Mouse (Mus musculus): ENCODE results near the gene Csde1. TPM values are rescaled to one million over a fixed set of nuclear protein-coding genes. Genes with fewer than 3 reads are reported as not detected.

The Csde1 gene
- polyA plus RNA-seq, 1 experiment from 2014 or later = 569 TPM

DNA sequence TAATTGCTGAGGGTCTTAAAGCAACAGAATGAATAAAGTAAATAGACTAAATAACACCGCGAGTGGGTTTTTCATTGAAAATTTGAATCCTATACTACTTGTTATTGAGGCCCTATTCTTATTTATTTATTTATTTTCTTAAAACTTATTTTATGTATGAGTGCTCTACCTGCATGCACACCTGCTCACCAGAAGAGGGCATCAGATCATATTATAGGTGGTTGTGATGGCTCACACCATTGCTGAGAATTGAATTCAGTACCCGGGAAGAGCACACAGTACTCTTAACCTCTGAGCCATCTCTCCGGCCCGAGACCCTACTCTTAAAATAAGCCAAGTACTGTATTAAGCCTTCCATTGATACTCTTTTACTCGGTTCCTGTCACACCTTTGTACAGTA is 79.4 kb downstream of the Csde1 start:
- no peak for DNase-seq (ENCODE audit: low spot score)
- H3K4me3 ChIP-seq (ENCODE audit: low read depth, low read length) = no peak overlapping the region
- H3K36me3 ChIP-seq (ENCODE audit: control insufficient read depth, insufficient read depth, low read length) = no peaks in the 10 kb centered on the region
- H3K27me3 ChIP-seq (ENCODE audit: control insufficient read depth, insufficient read depth, low read length) = peaks cover 11% of the 10 kb centered on the region
- ATAC-seq (ENCODE audit: low FRiP score) = no peak
- no peak overlapping the region for H3K27ac ChIP-seq (ENCODE audit: low read depth, low read length)
- H3K9me3 ChIP-seq (ENCODE audit: control insufficient read depth, low read length) = no peaks in the 10 kb centered on the region
- no peak overlapping the region for H3K4me2 ChIP-seq (replicated peaks; ENCODE audit: low read depth, low read length)
- H3K4me1 ChIP-seq (replicated peaks; ENCODE audit: control insufficient read depth, insufficient read depth, low read length) = no peaks in the 10 kb centered on the region
- WGBS = 79% methylated on average over 6 of the region's 6 CpGs
- no peak overlapping the region for H3K9ac ChIP-seq (ENCODE audit: low read depth, low read length)

DNA sequence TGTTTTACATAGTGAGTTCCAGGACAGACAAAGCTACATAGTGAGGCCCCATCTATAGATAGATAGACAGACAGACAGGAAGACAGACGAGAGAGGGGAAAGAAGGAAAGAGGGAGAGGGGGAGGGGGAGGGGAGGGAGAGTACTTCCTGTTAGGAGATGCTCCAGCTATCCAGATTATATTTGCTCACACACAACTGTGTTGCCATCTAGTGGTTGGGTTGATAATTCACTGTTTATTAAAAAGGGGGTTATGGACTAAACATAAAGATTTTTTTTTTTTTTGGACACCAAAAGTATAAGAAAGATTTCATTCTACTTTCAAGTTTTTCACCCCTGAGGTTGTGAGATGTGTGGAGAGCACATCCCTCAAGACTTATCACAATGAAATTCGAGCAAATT is 80.5 kb downstream of the Csde1 start:
- H3K9me3 ChIP-seq (ENCODE audit: control insufficient read depth, low read length) = no peaks in the 10 kb centered on the region
- WGBS = 69% methylated on average over 2 of the region's 2 CpGs

DNA sequence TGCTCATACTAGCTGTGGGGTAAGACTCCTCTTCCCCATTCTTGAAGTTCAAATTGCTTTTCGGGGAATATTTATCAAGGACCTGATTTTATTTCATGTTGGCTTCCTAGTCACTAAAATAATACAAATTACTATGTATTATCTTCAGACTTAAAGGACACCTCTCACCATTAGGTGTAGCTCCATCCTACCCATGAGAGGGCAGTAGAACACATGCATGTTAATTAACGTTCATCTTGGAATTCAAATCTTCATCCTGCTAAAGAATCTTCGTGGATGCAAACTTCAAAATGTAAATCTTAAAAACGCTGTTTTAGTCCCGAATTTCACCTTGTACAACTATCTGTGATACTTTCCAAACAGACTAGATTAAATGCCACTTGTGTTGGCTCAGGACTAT is 81.0 kb downstream of the Csde1 start:
- no peaks in the 10 kb centered on the region for H3K4me1 ChIP-seq (replicated peaks; ENCODE audit: control insufficient read depth, insufficient read depth, low read length)
- no peak overlapping the region for H3K27ac ChIP-seq (ENCODE audit: low read depth, low read length)
- H3K4me3 ChIP-seq (ENCODE audit: low read depth, low read length) = no peak overlapping the region
- H3K27me3 ChIP-seq (ENCODE audit: control insufficient read depth, insufficient read depth, low read length) = peaks cover 11% of the 10 kb centered on the region
- no peaks in the 10 kb centered on the region for H3K36me3 ChIP-seq (ENCODE audit: control insufficient read depth, insufficient read depth, low read length)
- no peaks in the 10 kb centered on the region for H3K9me3 ChIP-seq (ENCODE audit: control insufficient read depth, low read length)
- ATAC-seq (ENCODE audit: low FRiP score) (no peak), DNase-seq (ENCODE audit: low spot score) (no peak)
- H3K9ac ChIP-seq (ENCODE audit: low read depth, low read length) = no peak overlapping the region
- H3K4me2 ChIP-seq (replicated peaks; ENCODE audit: low read depth, low read length) = no peak overlapping the region
- 68% methylated on average over 5 of the region's 5 CpGs for WGBS

More for the DNA sequence above, 80.5 kb downstream of the Csde1 start:
- Histone ChIP-seq H3K4me1 (replicated peaks; ENCODE audit: control insufficient read depth, insufficient read depth, low read length) (no peaks in the 10 kb centered on the region), H3K4me3 (ENCODE audit: low read depth, low read length) (no peak overlapping the region), H3K4me2 (replicated peaks; ENCODE audit: low read depth, low read length) (no peak overlapping the region), H3K36me3 (ENCODE audit: control insufficient read depth, insufficient read depth, low read length) (no peaks in the 10 kb centered on the region), H3K9ac (ENCODE audit: low read depth, low read length) (no peak overlapping the region), H3K27me3 (ENCODE audit: control insufficient read depth, insufficient read depth, low read length) (peaks cover 11% of the 10 kb centered on the region), H3K27ac (ENCODE audit: low read depth, low read length) (no peak overlapping the region)
- DNase-seq (ENCODE audit: low spot score) = no peak
- no peak for ATAC-seq (ENCODE audit: low FRiP score)

DNA sequence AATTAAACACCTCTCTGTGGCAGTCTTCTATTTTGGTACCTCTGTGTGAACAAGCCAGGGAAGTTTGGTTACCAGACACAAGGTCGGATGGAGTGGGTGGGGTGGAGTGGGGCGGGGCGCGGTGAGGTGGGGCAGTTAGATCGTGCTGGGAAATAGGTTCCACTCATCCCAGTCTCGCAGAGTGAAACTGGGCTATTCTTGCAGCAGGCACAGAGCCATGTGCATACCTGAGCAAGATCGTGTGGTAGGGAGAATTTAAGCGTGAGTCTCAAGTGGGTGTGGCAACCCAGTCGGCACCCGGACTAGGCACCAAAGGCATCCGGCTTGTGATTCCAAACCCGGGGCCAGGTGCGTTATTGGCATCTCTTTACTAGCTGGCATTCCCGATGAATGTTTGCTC is 81.7 kb downstream of the Csde1 start:
- Histone ChIP-seq H3K4me3 (ENCODE audit: low read depth, low read length) (peak overlapping the region; percentile 38), H3K27me3 (ENCODE audit: control insufficient read depth, insufficient read depth, low read length) (peaks cover 11% of the 10 kb centered on the region), H3K27ac (ENCODE audit: low read depth, low read length) (no peak overlapping the region), H3K4me2 (replicated peaks; ENCODE audit: low read depth, low read length) (peak overlapping the region; percentile 64), H3K9me3 (ENCODE audit: control insufficient read depth, low read length) (no peaks in the 10 kb centered on the region), H3K9ac (ENCODE audit: low read depth, low read length) (0 out of 2 replicates have a peak overlapping the region, but pooled peaks have one; percentile 37), H3K4me1 (replicated peaks; ENCODE audit: control insufficient read depth, insufficient read depth, low read length) (no peaks in the 10 kb centered on the region), H3K36me3 (ENCODE audit: control insufficient read depth, insufficient read depth, low read length) (no peaks in the 10 kb centered on the region)
- DNase-seq (ENCODE audit: low spot score) (no peak), ATAC-seq (ENCODE audit: low FRiP score) (peak; percentile 42)
- whole genome bisulfite sequencing = 2% methylated on average over 14 of the region's 14 CpGs

DNA sequence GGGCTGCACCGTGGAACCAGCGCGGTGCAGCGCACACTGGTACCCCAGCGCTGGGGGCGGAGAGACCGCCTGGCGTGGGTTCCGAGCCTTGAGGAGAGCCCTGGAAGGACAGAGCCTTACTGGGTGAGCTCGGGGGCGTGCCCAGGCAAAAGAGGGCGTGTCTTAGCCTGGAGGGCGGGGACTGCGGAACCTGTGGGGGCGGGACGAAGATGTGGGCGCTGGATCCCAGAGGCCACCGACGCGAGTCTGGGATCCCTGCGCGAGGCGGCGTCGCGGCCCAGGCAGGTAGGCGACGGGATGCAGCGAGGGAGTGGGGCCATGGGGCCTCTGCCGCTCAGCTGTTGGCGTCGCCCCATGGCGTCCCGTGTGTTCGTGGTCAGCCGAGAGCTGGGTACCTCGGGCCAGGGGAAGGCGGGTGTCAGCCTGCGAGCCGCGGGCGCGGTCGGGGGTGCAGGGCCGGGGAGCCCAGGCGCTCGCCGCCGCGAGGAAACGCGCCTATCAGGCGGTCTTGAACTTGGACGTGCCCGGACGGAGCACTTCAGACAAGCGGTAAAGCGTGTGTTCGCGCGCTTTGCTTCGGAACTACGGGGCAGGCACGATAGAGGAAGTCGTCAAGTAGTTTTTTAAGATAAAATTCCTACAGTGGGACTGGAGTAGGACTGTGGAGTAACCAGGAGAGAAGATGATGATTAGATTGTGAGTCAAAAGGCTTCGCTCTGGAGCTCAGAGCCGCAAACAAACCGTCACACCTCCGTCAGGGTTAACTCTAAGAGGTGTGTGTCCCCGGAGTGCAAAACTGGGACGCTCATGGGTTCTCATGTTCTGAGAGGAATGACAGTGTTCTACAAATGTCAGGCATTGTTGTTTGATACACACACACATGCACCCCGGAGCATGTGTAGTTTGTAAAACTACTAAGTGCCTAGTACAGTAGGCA is 82.5 kb downstream of the Csde1 start, which contains the start of gene Dennd2c:
Dennd2c (plus strand) TSS at position 151 of the 937 bp plus-strand sequence.
- ATAC-seq (ENCODE audit: low FRiP score) (peak; percentile 96), DNase-seq (ENCODE audit: low spot score) (peak; percentile 90)
- Histone ChIP-seq H3K9me3 (ENCODE audit: control insufficient read depth, low read length) (no peaks in the 10 kb centered on the region), H3K27ac (ENCODE audit: low read depth, low read length) (no peak within 1 kb of the TSS), H3K27me3 (ENCODE audit: control insufficient read depth, insufficient read depth, low read length) (peaks cover 11% of the 10 kb centered on the region), H3K4me1 (replicated peaks; ENCODE audit: control insufficient read depth, insufficient read depth, low read length) (no peaks in the 10 kb centered on the region), H3K9ac (ENCODE audit: low read depth, low read length) (peak within 1 kb of the TSS; percentile 37; the same call in 1 of the 2 replicates), H3K4me2 (replicated peaks; ENCODE audit: low read depth, low read length) (peak within 1 kb of the TSS; percentile 64), H3K36me3 (ENCODE audit: control insufficient read depth, insufficient read depth, low read length) (no peaks in the 10 kb centered on the region), H3K4me3 (ENCODE audit: low read depth, low read length) (peak within 1 kb of the TSS; percentile 38)
- whole genome bisulfite sequencing = 1% methylated on average over 72 of the region's 72 CpGs

Other genes starting within 250 kb of the Csde1 start
- 0.18 and 0.23 TPM in 2 replicates for gene Tshb, start 237.7 kb upstream of the Csde1 start, polyA plus RNA-seq (2014; fragmentation: Nextera tagmentation; extraction: Ambion mirVana)
- gene Sycp1, start 84.3 kb upstream of the Csde1 start, polyA plus RNA-seq (2014; fragmentation: Nextera tagmentation; extraction: Ambion mirVana) = 0.11 TPM in 1 of 2 replicates, not detected in the other
- not detected in 2 replicates for gene Nr1h5, start 56.3 kb upstream of the Csde1 start, polyA plus RNA-seq (2014; fragmentation: Nextera tagmentation; extraction: Ambion mirVana)
- gene Sike1, start 24.7 kb upstream of the Csde1 start, polyA plus RNA-seq (2014; fragmentation: Nextera tagmentation; extraction: Ambion mirVana) = 103 and 104 TPM in 2 replicates
- gene Nras, start 37.9 kb downstream of the Csde1 start, polyA plus RNA-seq (2014; fragmentation: Nextera tagmentation; extraction: Ambion mirVana) = 143 and 160 TPM in 2 replicates
- gene Ampd1, start 53.6 kb downstream of the Csde1 start, polyA plus RNA-seq (2014; fragmentation: Nextera tagmentation; extraction: Ambion mirVana) = 0.08 and 0.31 TPM in 2 replicates
- gene Dennd2c, start 82.2 kb downstream of the Csde1 start, polyA plus RNA-seq (2014; fragmentation: Nextera tagmentation; extraction: Ambion mirVana) = 2.5 and 2.9 TPM in 2 replicates
- 241 and 251 TPM in 2 replicates for gene Bcas2, start 151.2 kb downstream of the Csde1 start, polyA plus RNA-seq (2014; fragmentation: Nextera tagmentation; extraction: Ambion mirVana)